Mouse (Mus musculus): Measurements from ENCODE around the gene Mapkapk2.

The Mapkapk2 gene

DNA sequence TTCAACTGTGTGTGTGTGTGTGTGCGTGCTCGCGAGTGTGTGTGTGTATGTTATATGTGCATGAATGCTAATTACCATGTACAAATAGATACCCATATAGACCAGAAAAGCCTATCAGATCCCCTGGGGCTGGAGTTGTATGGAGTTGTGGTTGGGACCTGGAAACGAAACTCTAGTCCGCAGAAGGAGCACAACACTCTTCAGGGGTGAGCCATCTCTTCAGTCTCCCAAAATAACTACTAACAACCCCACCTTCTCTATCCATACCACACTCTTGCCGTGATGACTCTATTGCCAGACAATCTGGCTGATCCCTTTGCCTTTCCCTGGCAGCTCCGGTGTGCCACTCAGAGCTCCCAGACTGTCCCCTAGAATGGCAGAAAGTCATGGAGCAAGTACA is 81.7 kb downstream of the Mapkapk2 start:
- DNase-seq, result no peak

DNA sequence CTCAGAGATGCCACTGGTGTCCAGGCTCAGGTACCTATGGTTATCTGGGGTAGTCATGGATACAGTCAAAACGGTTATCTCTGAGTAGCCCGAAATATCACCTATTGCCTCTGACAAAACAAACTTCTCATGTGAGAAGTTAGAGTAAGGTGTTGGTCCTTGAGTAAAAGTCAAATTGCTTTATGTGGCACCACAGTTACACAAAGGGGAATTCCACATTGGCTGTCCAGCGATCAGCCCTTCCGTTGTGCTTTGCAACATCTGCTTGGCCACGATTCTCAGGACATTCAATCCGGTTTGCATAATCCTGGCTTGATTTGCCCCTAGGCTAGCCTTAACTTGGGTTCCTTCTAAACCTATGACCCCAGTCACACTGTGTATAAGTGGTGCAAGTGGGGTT is 82.3 kb downstream of the Mapkapk2 start:
- DNase-seq, result no peak

DNA sequence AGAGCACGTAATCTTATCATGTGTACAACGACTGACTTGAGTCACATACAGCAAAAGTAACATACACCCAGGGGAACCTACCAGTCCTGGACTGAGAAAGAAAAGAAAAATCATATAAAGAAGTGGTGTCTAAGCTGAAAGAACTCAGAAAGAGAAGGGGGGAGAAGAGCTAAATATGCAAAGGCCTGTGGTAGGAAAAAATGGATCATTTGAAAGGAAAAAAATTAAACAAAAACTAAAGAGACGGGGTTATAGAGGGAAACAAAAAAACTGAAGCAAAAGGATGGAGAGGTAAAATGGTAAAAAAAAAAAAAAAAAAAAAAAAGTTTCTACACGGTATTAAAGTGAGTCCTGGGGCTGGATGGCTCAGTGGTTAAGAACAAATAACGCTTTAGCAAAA is 83.7 kb downstream of the Mapkapk2 start:
- no peak for DNase-seq

DNA sequence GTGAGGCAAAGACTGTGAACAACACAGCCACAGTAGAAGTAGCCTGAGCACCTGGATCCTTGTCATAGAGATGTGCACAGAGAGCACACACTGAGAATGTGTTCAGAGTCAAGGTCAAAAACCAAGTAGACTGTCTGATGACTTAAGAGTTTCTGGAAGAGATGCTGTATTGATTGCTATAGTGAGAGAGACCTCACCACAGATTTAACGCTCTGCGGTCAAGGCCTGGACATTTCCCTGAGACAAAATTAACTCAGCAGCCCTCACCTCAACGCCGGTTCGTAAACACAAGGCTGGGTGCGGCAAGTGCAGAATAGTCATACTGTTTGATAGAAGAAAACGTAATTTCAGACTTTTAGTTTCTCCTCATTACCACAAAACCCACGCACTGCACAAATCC is 85.1 kb downstream of the Mapkapk2 start:
- DNase-seq, result no peak

DNA sequence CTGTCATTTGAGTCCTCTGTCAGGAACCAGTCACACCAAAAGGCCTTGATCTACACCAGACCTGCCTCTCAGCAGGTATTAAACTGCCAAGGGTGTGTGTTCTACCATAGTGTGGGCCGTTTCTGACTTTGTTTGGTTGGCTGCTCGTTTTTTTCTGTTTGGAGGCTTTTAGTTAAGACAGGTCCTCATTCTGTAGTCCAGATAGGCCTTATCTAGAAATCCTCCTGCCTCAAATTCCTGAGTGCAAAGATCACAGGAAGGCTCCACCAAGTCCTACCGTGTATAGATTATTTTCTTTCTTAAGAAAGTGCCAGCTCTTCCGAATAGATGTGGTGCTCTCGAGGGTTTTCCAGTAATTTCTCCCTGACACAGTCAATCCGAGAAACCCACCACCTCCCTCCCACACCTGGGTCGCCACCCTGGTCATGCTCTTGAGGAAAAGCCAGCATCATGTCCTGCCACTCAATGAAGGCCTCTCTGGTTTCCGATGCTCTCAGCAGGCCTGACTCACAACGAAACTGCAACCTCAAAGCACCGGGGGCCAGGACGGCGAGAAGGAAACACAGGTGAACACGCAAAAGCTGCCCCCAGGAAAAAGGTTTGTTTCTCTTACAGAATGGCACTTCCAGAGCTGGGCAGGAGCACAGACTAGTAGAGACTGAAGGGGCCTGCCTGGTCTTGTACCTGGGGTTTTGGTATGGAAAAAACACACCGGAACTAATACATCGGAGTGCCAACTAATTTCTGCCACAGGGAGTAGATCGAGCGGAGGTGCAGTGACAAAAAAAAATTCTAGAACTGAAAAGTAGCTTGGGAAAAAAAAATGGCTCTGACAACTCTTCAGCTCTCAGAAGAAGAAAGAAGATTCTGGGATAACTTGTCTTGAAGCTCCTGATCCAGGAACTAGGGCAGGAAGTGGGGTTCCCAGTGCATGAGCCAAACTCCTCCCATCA is 87.1 kb downstream of the Mapkapk2 start:
- DNase-seq, result peak in 1 of 2 experiments; percentile 17

DNA sequence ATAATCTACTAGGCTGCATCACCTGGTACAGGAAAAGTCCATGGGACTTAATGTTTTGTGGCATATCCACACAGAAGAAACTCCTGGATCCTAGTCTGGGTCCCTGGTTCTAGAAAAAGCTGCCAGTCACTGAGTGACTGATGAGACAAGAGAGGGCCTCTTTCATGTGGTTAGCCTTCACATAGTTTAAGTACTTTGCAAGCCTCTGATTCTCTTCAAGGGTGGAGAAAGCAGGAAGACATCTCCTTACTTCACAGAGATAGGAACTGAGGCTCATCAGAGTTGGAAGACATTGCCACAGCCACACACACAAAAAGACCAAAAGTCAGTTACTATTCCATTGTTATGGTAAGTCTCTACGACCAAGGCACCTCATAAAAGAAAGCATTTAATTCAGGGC is 91.6 kb downstream of the Mapkapk2 start:
- DNase-seq, result no peak
